Mouse (Mus musculus): ENCODE measurements around the gene Hoxd13. TPM values are rescaled to one million over a fixed set of nuclear protein-coding genes. Genes with fewer than 3 reads are reported as not detected.

Gene Hoxd13
- polyA plus RNA-seq, 1 experiment from 2014 or later = 59.8 TPM

GRCm38 (mm10) chr2:74703317-74703716 lies 35.2 kb downstream of the Hoxd13 start:
- ATAC-seq (ENCODE audit: insufficient number of reproducible peaks, low FRiP score, low TSS enrichment, low read depth) = no peak
- H3K4me2 ChIP-seq (ENCODE audit: low read depth, severe bottlenecking) = peak overlapping the region; percentile 92; the same call in 1 of the 2 replicates
- no peaks in the 10 kb centered on the region for H3K36me3 ChIP-seq (ENCODE audit: control insufficient read depth, insufficient read depth, low read length)
- H3K9me3 ChIP-seq (ENCODE audit: control insufficient read depth, low read length) = no peaks in the 10 kb centered on the region
- H3K4me1 ChIP-seq (ENCODE audit: control insufficient read depth, insufficient read depth, low read length) = peaks cover 27% of the 10 kb centered on the region
- DNase-seq (ENCODE audit: low spot score) = peak; percentile 49
- no peak overlapping the region for H3K9ac ChIP-seq (ENCODE audit: low read length)
- no peak overlapping the region; the same call in 1 of the 2 replicates for H3K4me3 ChIP-seq (ENCODE audit: low read depth, low read length)
- 3% methylated on average over 10 of the region's 10 CpGs for WGBS
- no peaks in the 10 kb centered on the region for H3K27me3 ChIP-seq (ENCODE audit: control insufficient read depth, insufficient read depth, low read length)
- no peak overlapping the region for H3K27ac ChIP-seq (replicated peaks; ENCODE audit: low read depth, low read length)

DNA sequence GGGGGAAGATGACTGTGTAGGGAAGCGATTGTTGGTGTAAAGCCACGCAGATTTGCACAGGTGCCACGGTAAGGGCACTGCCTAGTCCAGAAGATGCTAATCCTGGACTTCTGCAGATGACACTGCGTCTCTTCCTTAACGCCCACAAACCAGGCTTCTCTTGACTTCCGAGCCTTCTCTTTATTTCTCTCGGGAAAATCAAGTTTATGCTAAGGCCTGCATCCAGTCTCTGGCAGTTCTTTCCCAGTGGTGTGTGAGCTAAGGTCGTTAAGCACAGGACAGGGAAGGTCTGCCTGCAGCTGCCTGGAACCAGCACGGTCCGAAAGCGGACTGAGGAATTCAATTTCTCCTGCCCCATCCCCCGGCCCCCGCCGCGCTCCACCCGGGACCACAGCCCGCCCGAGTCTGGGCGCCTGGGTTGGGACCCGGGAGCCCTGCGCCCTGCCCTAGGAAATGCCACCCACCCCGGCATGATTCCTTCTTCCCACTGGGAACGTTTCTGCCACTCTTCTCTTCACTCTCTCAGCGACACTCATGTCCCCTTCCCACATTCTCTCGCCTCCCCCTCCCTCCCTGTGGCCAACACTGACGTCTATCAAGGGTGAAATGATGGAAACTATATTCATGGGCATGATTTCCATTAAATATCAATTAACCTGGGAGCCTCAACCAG lies 35.7 kb downstream of the Hoxd13 start:
- peak overlapping the region; percentile 92 for H3K4me2 ChIP-seq (ENCODE audit: low read depth, severe bottlenecking)
- peak overlapping the region; percentile 99 for H3K27ac ChIP-seq (replicated peaks; ENCODE audit: low read depth, low read length)
- DNase-seq (ENCODE audit: low spot score) (peak; percentile 66), ATAC-seq (ENCODE audit: insufficient number of reproducible peaks, low FRiP score, low TSS enrichment, low read depth) (no peak)
- no peaks in the 10 kb centered on the region for H3K36me3 ChIP-seq (ENCODE audit: control insufficient read depth, insufficient read depth, low read length)
- peaks cover 33% of the 10 kb centered on the region for H3K4me1 ChIP-seq (ENCODE audit: control insufficient read depth, insufficient read depth, low read length)
- WGBS = 1% methylated on average over 26 of the region's 26 CpGs
- no peaks in the 10 kb centered on the region for H3K9me3 ChIP-seq (ENCODE audit: control insufficient read depth, low read length)
- peak overlapping the region; percentile 55 for H3K4me3 ChIP-seq (ENCODE audit: low read depth, low read length)
- H3K9ac ChIP-seq (ENCODE audit: low read length) = peak overlapping the region; percentile 96
- no peaks in the 10 kb centered on the region for H3K27me3 ChIP-seq (ENCODE audit: control insufficient read depth, insufficient read depth, low read length)

DNA sequence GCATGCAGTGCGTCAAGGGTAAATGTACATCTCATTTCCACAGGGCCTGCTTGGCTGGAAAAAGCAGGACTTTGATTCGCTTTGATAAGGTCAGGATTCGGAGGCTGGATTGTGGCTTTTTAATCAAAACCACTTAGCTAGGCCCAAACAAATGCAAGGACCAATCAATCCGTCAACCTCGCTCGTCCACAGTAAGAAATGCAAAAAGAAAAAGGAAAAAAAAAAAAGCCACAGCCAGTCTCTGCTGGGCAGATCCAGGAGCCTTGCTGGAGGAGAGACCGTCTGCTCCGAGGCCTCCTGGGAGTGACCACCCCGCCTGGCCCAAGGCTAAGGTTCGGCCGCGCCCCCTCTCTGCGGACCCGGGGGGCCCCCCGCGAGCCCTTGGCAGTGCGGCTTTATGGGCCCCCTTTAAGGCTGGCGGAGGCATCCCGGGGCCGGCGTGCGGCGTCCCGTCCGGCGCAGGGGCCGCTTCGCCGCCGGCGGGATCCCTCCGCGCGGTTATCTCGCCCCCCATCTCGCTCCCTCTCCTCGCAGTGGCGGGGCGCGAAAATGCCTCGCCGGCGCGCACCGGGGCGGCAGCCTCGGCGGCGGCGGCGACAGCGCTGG lies 36.4 kb downstream of the Hoxd13 start, which contains the start of gene Hoxd8:
Hoxd8 (plus strand) TSS at position 223 of the 606 bp plus-strand sequence.
- Histone ChIP-seq H3K4me2 (ENCODE audit: low read depth, severe bottlenecking) (peak within 1 kb of the TSS; percentile 92), H3K27me3 (ENCODE audit: control insufficient read depth, insufficient read depth, low read length) (no peaks in the 10 kb centered on the region), H3K27ac (replicated peaks; ENCODE audit: low read depth, low read length) (peak within 1 kb of the TSS; percentile 99), H3K9ac (ENCODE audit: low read length) (peak within 1 kb of the TSS; percentile 96), H3K9me3 (ENCODE audit: control insufficient read depth, low read length) (no peaks in the 10 kb centered on the region), H3K4me1 (ENCODE audit: control insufficient read depth, insufficient read depth, low read length) (peaks cover 31% of the 10 kb centered on the region), H3K4me3 (ENCODE audit: low read depth, low read length) (peak within 1 kb of the TSS; percentile 55), H3K36me3 (ENCODE audit: control insufficient read depth, insufficient read depth, low read length) (no peaks in the 10 kb centered on the region)
- peak; percentile 88 for DNase-seq (ENCODE audit: low spot score)
- 0 out of 2 replicates have a peak, but pooled peaks have one; percentile 18 for ATAC-seq (ENCODE audit: insufficient number of reproducible peaks, low FRiP score, low TSS enrichment, low read depth)
- under 1% methylated on average over 40 of the region's 52 CpGs for WGBS

- Histone ChIP-seq H3K27me3 (ENCODE audit: control insufficient read depth, insufficient read depth, low read length) (no peaks in the 10 kb centered on the region), H3K36me3 (ENCODE audit: control insufficient read depth, insufficient read depth, low read length) (no peaks in the 10 kb centered on the region), H3K4me3 (ENCODE audit: low read depth, low read length) (peak overlapping the region; percentile 55), H3K9me3 (ENCODE audit: control insufficient read depth, low read length) (no peaks in the 10 kb centered on the region), H3K27ac (replicated peaks; ENCODE audit: low read depth, low read length) (peak overlapping the region; percentile 99), H3K4me1 (ENCODE audit: control insufficient read depth, insufficient read depth, low read length) (peaks cover 30% of the 10 kb centered on the region), H3K4me2 (ENCODE audit: low read depth, severe bottlenecking) (peak overlapping the region; percentile 92), H3K9ac (ENCODE audit: low read length) (peak overlapping the region; percentile 96)
- DNase-seq (ENCODE audit: low spot score) = no peak
- WGBS = 1% methylated on average over 45 of the region's 66 CpGs
- ATAC-seq (ENCODE audit: insufficient number of reproducible peaks, low FRiP score, low TSS enrichment, low read depth) = 0 out of 2 replicates have a peak, but pooled peaks have one; percentile 7
Measured at GRCm38 (mm10) chr2:74704999-74705466, 36.9 kb downstream of the Hoxd13 start.

DNA sequence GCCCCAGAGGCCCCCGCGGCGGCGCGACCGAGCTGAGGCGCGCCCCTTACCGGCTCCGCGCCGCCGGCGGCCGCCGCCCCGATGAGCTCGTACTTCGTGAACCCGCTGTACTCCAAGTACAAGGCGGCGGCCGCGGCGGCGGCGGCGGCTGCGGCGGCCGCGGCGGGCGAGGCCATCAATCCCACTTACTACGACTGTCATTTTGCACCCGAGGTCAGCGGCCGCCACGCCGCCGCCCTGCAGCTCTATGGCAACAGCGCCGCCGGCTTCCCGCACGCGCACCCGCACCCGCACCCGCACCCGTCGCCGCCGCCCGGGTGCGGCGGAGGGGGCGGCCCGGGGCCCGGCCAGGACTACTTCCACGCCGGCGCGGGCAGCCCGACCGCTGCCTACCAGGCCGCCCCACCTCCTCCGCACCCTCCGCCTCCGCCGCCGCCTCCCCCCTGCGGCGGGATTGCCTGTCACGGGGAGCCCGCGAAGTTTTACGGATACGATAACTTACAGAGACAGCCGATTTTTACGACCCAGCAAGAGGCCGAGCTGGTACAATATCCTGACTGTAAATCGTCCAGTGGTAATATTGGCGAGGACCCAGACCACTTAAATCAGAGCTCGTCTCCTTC lies 37.5 kb downstream of the Hoxd13 start:
- peak; percentile 83 for DNase-seq (ENCODE audit: low spot score)

GRCm38 (mm10) chr2:74706393-74706960 lies 38.4 kb downstream of the Hoxd13 start:
- WGBS = 1% methylated on average over 13 of the region's 13 CpGs
- peaks cover 22% of the 10 kb centered on the region for H3K4me1 ChIP-seq (ENCODE audit: control insufficient read depth, insufficient read depth, low read length)
- no peaks in the 10 kb centered on the region for H3K9me3 ChIP-seq (ENCODE audit: control insufficient read depth, low read length)
- H3K27me3 ChIP-seq (ENCODE audit: control insufficient read depth, insufficient read depth, low read length) = no peaks in the 10 kb centered on the region
- H3K9ac ChIP-seq (ENCODE audit: low read length) = peak overlapping the region; percentile 96
- DNase-seq (ENCODE audit: low spot score) (peak; percentile 50), ATAC-seq (ENCODE audit: insufficient number of reproducible peaks, low FRiP score, low TSS enrichment, low read depth) (no peak)
- peak overlapping the region; percentile 92 for H3K4me2 ChIP-seq (ENCODE audit: low read depth, severe bottlenecking)
- H3K27ac ChIP-seq (replicated peaks; ENCODE audit: low read depth, low read length) = peak overlapping the region; percentile 18; the same call in 1 of the 2 replicates
- no peaks in the 10 kb centered on the region for H3K36me3 ChIP-seq (ENCODE audit: control insufficient read depth, insufficient read depth, low read length)
- peak overlapping the region; percentile 55 for H3K4me3 ChIP-seq (ENCODE audit: low read depth, low read length)

More for the DNA sequence above, 37.5 kb downstream of the Hoxd13 start:
- Histone ChIP-seq H3K4me2 (ENCODE audit: low read depth, severe bottlenecking) (peak overlapping the region; percentile 92), H3K9ac (ENCODE audit: low read length) (peak overlapping the region; percentile 96), H3K4me3 (ENCODE audit: low read depth, low read length) (peak overlapping the region; percentile 55), H3K9me3 (ENCODE audit: control insufficient read depth, low read length) (no peaks in the 10 kb centered on the region), H3K4me1 (ENCODE audit: control insufficient read depth, insufficient read depth, low read length) (peaks cover 28% of the 10 kb centered on the region), H3K36me3 (ENCODE audit: control insufficient read depth, insufficient read depth, low read length) (no peaks in the 10 kb centered on the region), H3K27ac (replicated peaks; ENCODE audit: low read depth, low read length) (peak overlapping the region; percentile 99), H3K27me3 (ENCODE audit: control insufficient read depth, insufficient read depth, low read length) (no peaks in the 10 kb centered on the region)
- under 1% methylated on average over 74 of the region's 85 CpGs for WGBS
- 0 out of 2 replicates have a peak, but pooled peaks have one; percentile 5 for ATAC-seq (ENCODE audit: insufficient number of reproducible peaks, low FRiP score, low TSS enrichment, low read depth)

DNA sequence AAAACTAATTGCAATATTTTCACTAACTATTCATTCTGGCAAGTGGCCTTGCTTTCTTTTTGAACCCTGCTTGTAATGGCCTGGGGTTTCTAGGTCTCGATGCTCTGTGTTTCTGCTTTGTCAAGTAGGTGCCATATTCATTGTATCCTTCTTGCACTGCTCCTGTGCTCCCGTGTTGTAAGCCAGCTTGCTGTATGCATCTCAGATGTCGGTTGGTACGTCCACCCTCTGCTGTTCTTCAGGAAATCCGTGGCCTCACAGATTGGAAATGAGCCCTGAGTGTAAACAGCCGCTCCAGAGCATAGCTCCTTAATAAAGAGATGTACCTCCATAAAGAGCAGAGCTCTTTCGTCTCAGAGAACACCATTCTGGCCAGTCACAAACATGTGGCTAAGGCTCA lies 39.5 kb downstream of the Hoxd13 start:
- H3K4me2 ChIP-seq (ENCODE audit: low read depth, severe bottlenecking) = peak overlapping the region; percentile 92; the same call in 1 of the 2 replicates
- peaks cover 22% of the 10 kb centered on the region for H3K4me1 ChIP-seq (ENCODE audit: control insufficient read depth, insufficient read depth, low read length)

GRCm38 (mm10) chr2:74708676-74709075 lies 40.6 kb downstream of the Hoxd13 start:
- H3K27ac ChIP-seq (replicated peaks; ENCODE audit: low read depth, low read length) = no peak overlapping the region
- H3K9me3 ChIP-seq (ENCODE audit: control insufficient read depth, low read length) = no peaks in the 10 kb centered on the region
- no peak overlapping the region for H3K4me3 ChIP-seq (ENCODE audit: low read depth, low read length)
- H3K4me1 ChIP-seq (ENCODE audit: control insufficient read depth, insufficient read depth, low read length) = peaks cover 20% of the 10 kb centered on the region
- H3K4me2 ChIP-seq (ENCODE audit: low read depth, severe bottlenecking) = peak overlapping the region; percentile 92
- no peak for ATAC-seq (ENCODE audit: insufficient number of reproducible peaks, low FRiP score, low TSS enrichment, low read depth)
- DNase-seq (ENCODE audit: low spot score) = peak; percentile 44
- peak overlapping the region; percentile 17; the same call in 1 of the 2 replicates for H3K9ac ChIP-seq (ENCODE audit: low read length)
- 8% methylated on average over 4 of the region's 4 CpGs for WGBS
- no peaks in the 10 kb centered on the region for H3K27me3 ChIP-seq (ENCODE audit: control insufficient read depth, insufficient read depth, low read length)
- H3K36me3 ChIP-seq (ENCODE audit: control insufficient read depth, insufficient read depth, low read length) = no peaks in the 10 kb centered on the region

More for the DNA sequence above, 39.5 kb downstream of the Hoxd13 start:
- no peak for ATAC-seq (ENCODE audit: insufficient number of reproducible peaks, low FRiP score, low TSS enrichment, low read depth)
- 5% methylated on average over 7 of the region's 7 CpGs for WGBS
- Histone ChIP-seq H3K4me3 (ENCODE audit: low read depth, low read length) (peak overlapping the region; percentile 10), H3K27me3 (ENCODE audit: control insufficient read depth, insufficient read depth, low read length) (no peaks in the 10 kb centered on the region), H3K9ac (ENCODE audit: low read length) (no peak overlapping the region; the same call in 1 of the 2 replicates), H3K36me3 (ENCODE audit: control insufficient read depth, insufficient read depth, low read length) (no peaks in the 10 kb centered on the region), H3K27ac (replicated peaks; ENCODE audit: low read depth, low read length) (no peak overlapping the region), H3K9me3 (ENCODE audit: control insufficient read depth, low read length) (no peaks in the 10 kb centered on the region)
- DNase-seq (ENCODE audit: low spot score) = peak; percentile 47

Measured in limb, embryonic 11.5 days (tissue).